Mouse (Mus musculus) limb, embryonic 15.5 days (tissue): Measurements from ENCODE around the gene Tmem151a. TPM values are rescaled to one million over a fixed set of nuclear protein-coding genes. Genes with fewer than 3 reads are reported as not detected.

Source experiments
- ATAC-seq: fragments of 200-750 bp; cut with Nextera tagmentation; 2 replicates; pipeline ENCODE4 v1.8.0; 2017; ENCODE audit warnings: low read depth, moderate TSS enrichment; ENCODE audit not compliant: insufficient number of reproducible peaks, low FRiP score, low TSS enrichment
- H3K27ac ChIP-seq: fragments of 300-500 bp; sonication (generic); 2 replicates; pipeline ENCODE4 v1.5.1; 2015; ENCODE audit warnings: moderate library complexity, mild to moderate bottlenecking, inconsistent platforms
- H3K27me3 ChIP-seq: fragments of 300-500 bp; sonication (generic); 2 replicates; pipeline ENCODE4 v1.6.1; 2015; ENCODE audit warnings: inconsistent platforms
- H3K36me3 ChIP-seq: fragments of 300-500 bp; sonication (generic); 2 replicates; pipeline ENCODE4 v1.6.1; 2015; ENCODE audit warnings: inconsistent platforms
- H3K4me1 ChIP-seq: fragments of 300-500 bp; sonication (generic); 2 replicates; pipeline ENCODE4 v1.6.1; 2015; ENCODE audit warnings: inconsistent platforms
- H3K4me2 ChIP-seq: fragments of 300-500 bp; sonication (generic); 2 replicates; pipeline ENCODE4 v1.6.1; 2015; ENCODE audit warnings: mild to moderate bottlenecking, inconsistent platforms
- H3K4me3 ChIP-seq: fragments of 300-500 bp; sonication (generic); 2 replicates; pipeline ENCODE4 v1.5.1; 2015; ENCODE audit warnings: mild to moderate bottlenecking, inconsistent platforms
- H3K9ac ChIP-seq: fragments of 300-500 bp; sonication (generic); 2 replicates; pipeline ENCODE4 v1.6.1; 2015; ENCODE audit warnings: inconsistent platforms
- H3K9me3 ChIP-seq: fragments of 300-500 bp; sonication (generic); 2 replicates; pipeline ENCODE4 v1.6.1; 2016; ENCODE audit warnings: inconsistent platforms
- WGBS: fragments of 180-500 bp; shearing (Covaris S2); methylation state at CpG from one replicate; pipeline ENCODE4 v1.1.7; 2015; 5-methylcytosine and 5-hydroxymethylcytosine counted together
- polyA plus RNA-seq: library from polyadenylated mRNA; unstranded; fragments of >200 nt; fragmentation: Nextera tagmentation; extraction: Ambion mirVana; gene quantifications from 2 replicates; pipeline ENCODE4 v1.2.1, GENCODE M21; 2015

The Tmem151a gene
- polyA plus RNA-seq, 1 experiment from 2014 or later, result 2.2 TPM

DNA sequence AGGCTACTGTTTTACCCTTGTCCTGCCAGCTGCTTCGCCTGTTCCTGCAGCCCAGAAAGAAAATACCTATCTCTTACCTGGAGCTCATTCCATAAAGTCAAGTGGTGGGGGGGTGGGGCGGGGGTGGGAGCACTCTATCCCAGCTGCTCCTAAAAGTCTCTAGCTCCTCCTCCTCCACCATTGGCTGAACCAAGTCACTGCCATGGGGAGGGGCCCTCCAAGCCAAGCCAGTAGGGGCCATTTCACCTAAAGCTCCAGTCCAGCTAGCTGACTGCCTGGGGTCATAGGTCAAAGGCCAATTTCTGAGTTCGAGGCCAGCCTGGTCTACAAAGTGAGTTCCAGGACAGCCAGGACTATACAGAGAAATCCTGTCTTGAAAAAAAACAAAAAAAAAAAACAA lies 52.6 kb downstream of the Tmem151a start:
- Histone ChIP-seq H3K9ac (no peak overlapping the region), H3K4me1 (peaks cover 4% of the 10 kb centered on the region; the same call in 1 of the 2 replicates), H3K4me2 (no peak overlapping the region), H3K4me3 (no peak overlapping the region), H3K9me3 (no peaks in the 10 kb centered on the region), H3K36me3 (peaks cover 37% of the 10 kb centered on the region), H3K27me3 (no peaks in the 10 kb centered on the region), H3K27ac (no peak overlapping the region)
- 63% methylated on average over 3 of the region's 3 CpGs for WGBS
- no peak for ATAC-seq

DNA sequence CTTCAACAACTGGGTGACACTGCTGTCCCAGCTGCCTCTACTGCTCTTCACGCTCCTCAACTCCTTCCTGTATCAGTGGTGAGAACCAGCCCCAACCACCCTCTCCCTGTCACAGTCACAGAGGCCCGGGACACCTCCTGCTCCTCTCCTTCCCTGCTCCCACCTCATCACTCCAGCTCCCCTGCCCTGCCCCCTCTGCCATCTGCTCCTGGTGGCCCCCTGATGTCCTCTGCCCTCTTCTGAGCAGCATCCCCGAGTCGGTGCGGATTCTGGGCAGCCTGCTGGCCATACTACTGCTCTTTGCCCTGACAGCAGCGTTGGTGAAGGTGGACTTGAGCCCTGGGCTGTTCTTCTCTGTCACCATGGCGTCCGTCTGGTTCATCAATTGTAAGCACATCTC lies 59.2 kb downstream of the Tmem151a start:
- ATAC-seq, result no peak
- H3K4me2 ChIP-seq, result no peak overlapping the region
- no peaks in the 10 kb centered on the region for H3K9me3 ChIP-seq
- no peak overlapping the region for H3K9ac ChIP-seq
- no peaks in the 10 kb centered on the region for H3K27me3 ChIP-seq
- H3K27ac ChIP-seq, result no peak overlapping the region
- no peak overlapping the region for H3K4me3 ChIP-seq
- 92% methylated on average over 8 of the region's 8 CpGs for WGBS
- H3K4me1 ChIP-seq, result peaks cover 9% of the 10 kb centered on the region; the same call in 1 of the 2 replicates
- peaks cover 31% of the 10 kb centered on the region for H3K36me3 ChIP-seq

DNA sequence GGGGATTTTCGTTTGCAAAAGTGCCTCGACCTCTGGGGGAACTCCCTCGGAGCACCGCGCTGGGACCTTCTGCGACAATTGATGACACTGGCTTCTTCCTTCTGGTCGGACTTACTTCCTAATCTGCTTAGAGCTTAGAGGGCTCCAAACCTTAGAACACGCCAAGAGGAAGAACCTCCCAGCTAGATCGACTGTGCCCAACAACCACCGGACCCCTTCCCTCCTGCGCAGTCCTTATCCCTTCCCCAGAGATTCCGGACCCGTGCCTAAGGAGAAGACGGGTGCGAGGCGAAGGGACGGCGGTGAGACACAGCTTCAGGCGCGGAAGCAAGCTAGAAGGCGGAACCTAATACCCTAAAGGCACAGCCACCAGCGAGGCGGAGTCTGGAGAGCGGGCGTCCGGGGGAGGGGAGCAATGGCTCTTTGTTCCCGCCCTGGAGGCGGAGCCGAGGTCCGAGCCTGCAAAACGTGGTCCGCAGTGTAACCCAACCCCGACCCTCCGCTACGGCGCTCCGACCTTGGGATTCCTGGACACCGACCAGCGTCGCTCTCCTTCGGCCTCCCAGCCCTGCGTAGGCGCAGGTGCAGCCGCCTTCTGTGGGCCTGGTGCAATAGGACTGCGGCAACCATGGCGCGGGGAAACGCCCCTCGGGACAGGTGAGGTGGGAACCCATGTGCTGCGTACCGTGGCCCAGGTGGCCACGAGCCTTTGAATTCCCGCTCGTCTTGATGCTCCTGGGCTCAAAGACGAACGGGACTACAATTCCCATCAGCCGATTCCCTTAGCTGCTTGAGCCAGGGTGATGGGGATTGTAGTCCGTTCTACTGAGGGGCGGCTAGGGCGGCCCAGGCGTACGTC lies 61.5 kb downstream of the Tmem151a start, which contains the start of gene Slc29a2:
Gene Slc29a2 (plus strand): TSS at position 240 of the 859 bp plus-strand sequence.
- Histone ChIP-seq H3K9me3 (no peaks in the 10 kb centered on the region), H3K9ac (peak within 1 kb of the TSS; percentile 65), H3K4me3 (peak within 1 kb of the TSS; percentile 70), H3K27ac (peak within 1 kb of the TSS; percentile 80), H3K4me1 (peaks cover 9% of the 10 kb centered on the region; the same call in 1 of the 2 replicates), H3K36me3 (peaks cover 10% of the 10 kb centered on the region), H3K27me3 (no peaks in the 10 kb centered on the region), H3K4me2 (peak within 1 kb of the TSS; percentile 95)
- WGBS, result under 1% methylated on average over 62 of the region's 62 CpGs
- ATAC-seq, result peak; percentile 93

DNA sequence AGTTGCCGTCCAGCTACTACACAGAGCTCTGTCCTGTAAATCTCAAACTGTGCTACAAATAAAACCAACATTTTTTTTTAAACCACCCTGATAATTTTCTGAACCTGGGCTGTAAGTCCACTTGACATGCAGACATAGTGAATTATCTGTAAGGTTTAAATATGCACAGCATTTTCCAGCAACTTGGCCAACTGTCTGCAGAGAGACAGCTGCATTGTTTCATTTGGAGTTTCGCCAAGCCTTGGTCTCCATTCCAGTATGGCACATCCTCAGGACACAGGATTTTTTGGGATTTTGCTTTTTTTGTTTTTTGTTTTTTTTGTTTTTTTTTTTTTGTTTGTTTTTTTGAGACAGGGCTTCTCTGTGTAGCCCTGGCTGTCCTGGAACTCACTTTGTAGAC lies 63.9 kb downstream of the Tmem151a start:
- Histone ChIP-seq H3K36me3 (no peaks in the 10 kb centered on the region), H3K4me2 (no peak overlapping the region), H3K4me3 (no peak overlapping the region), H3K27me3 (no peaks in the 10 kb centered on the region), H3K27ac (no peak overlapping the region), H3K9me3 (no peaks in the 10 kb centered on the region), H3K4me1 (peaks cover 14% of the 10 kb centered on the region; the same call in 1 of the 2 replicates), H3K9ac (no peak overlapping the region)
- no peak for ATAC-seq
- WGBS, result 83% methylated on average over 2 of the region's 2 CpGs

Other genes with a start within 250 kb of the Tmem151a start
- gene Ccs, start 246.2 kb downstream of the Tmem151a start, polyA plus RNA-seq, result 63.7 and 63.9 TPM in 2 replicates
- gene Ccdc87, start 246.2 kb downstream of the Tmem151a start, polyA plus RNA-seq, result 0.16 TPM in 1 of 2 replicates, not detected in the other
- gene Ctsf, start 230.4 kb downstream of the Tmem151a start, polyA plus RNA-seq, result 48.6 and 49.4 TPM in 2 replicates
- gene Actn3, start 207.6 kb downstream of the Tmem151a start, polyA plus RNA-seq, result 9.5 and 14.1 TPM in 2 replicates
- 9.9 and 11.4 TPM in 2 replicates for gene Zdhhc24, start 206.9 kb downstream of the Tmem151a start, polyA plus RNA-seq
- 3.0 and 3.3 TPM in 2 replicates for gene Bbs1, start 178.9 kb downstream of the Tmem151a start, polyA plus RNA-seq
- gene Dpp3, start 157.2 kb downstream of the Tmem151a start, polyA plus RNA-seq, result 127 and 135 TPM in 2 replicates
- 2.6 and 4.0 TPM in 2 replicates for gene Peli3, start 142.4 kb downstream of the Tmem151a start, polyA plus RNA-seq
- gene Mrpl11, start 123.4 kb downstream of the Tmem151a start, polyA plus RNA-seq, result 80.5 and 83.4 TPM in 2 replicates
- gene Npas4, start 95.2 kb downstream of the Tmem151a start, polyA plus RNA-seq, result not detected in 2 replicates
- gene Slc29a2, start 61.7 kb downstream of the Tmem151a start, polyA plus RNA-seq, result 4.4 and 5.2 TPM in 2 replicates
- gene B4gat1, start 46.7 kb downstream of the Tmem151a start, polyA plus RNA-seq, result 45.1 and 47.9 TPM in 2 replicates
- gene AC124502.3, start 46.6 kb downstream of the Tmem151a start, polyA plus RNA-seq, result 2.5 and 3.0 TPM in 2 replicates
- gene Brms1, start 44.2 kb downstream of the Tmem151a start, polyA plus RNA-seq, result 41.6 and 42.4 TPM in 2 replicates
- gene Rin1, start 35.0 kb downstream of the Tmem151a start, polyA plus RNA-seq, result 2.6 and 3.2 TPM in 2 replicates
- 95.9 and 117 TPM in 2 replicates for gene Cd248, start 17.5 kb downstream of the Tmem151a start, polyA plus RNA-seq
- gene Yif1a, start 3.0 kb upstream of the Tmem151a start, polyA plus RNA-seq, result 126 and 140 TPM in 2 replicates
- 17.6 and 26.3 TPM in 2 replicates for gene Cnih2, start 13.0 kb upstream of the Tmem151a start, polyA plus RNA-seq
- 239 and 270 TPM in 2 replicates for gene Rab1b, start 21.5 kb upstream of the Tmem151a start, polyA plus RNA-seq
- 13.0 and 16.9 TPM in 2 replicates for gene Klc2, start 33.0 kb upstream of the Tmem151a start, polyA plus RNA-seq
- 19.9 and 23.7 TPM in 2 replicates for gene Pacs1, start 187.6 kb upstream of the Tmem151a start, polyA plus RNA-seq
- gene Sf3b2, start 209.9 kb upstream of the Tmem151a start, polyA plus RNA-seq, result 291 and 302 TPM in 2 replicates
- gene Gal3st3, start 212.8 kb upstream of the Tmem151a start, polyA plus RNA-seq, result 4.7 and 5.5 TPM in 2 replicates